Mouse (Mus musculus): ENCODE measurements around the gene Spin1.

DNA sequence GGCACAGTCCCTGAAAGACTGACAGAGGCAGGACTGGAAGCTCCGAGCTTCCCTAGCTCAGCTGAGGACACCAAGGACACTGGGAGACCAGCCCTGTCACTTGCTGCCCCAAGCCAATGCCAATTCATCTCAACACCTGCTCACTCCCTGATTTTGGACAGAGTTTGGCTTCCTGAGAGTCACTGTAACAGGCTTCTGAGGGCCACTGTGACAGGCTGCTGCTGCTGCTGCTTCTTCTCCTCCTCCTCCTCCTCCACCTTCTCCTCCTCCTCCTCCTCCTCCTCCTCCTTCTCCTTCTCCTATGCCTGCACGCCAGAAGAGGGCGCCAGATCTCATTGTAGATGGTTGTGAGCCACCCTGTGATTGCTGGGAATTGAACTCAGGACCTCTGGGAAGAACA, 89.7 kb downstream of the Spin1 start:
- no peak for TF ChIP-seq CTCF (IDR thresholded peaks at IDR 0.05)
- TF ChIP-seq EP300 (IDR thresholded peaks at IDR 0.05; ENCODE audit: insufficient read depth, low read depth, low read length): no peak
